Mouse (Mus musculus) heart, embryonic 16.5 days (tissue): Measurements from ENCODE around the gene Rab9. TPM values are rescaled to one million over a fixed set of nuclear protein-coding genes. Genes with fewer than 3 reads are reported as not detected.
"Not testable (repeated sequence)": the region's sequence is repeated elsewhere in the genome, so short reads cannot be mapped to it uniquely, and the experiment has no call there.

Experiments
- ATAC-seq: fragments of 200-750 bp; cut with Nextera tagmentation; replicated peaks from 2 replicates; pipeline ENCODE4 v1.8.0; 2017; ENCODE audit warnings: moderate number of reproducible peaks; ENCODE audit not compliant: insufficient read depth, low FRiP score; ENCODE audit errors: extremely low read depth
- H3K27ac ChIP-seq: fragments of 300-500 bp; sonication (generic); 2 replicates; pipeline ENCODE4 v1.5.1; 2014; ENCODE audit warnings: mild to moderate bottlenecking, low read length, control low read depth, moderate library complexity
- H3K27me3 ChIP-seq: fragments of 300-500 bp; sonication (generic); 2 replicates; pipeline ENCODE4 v1.6.1; 2014; ENCODE audit warnings: low read length, mixed read lengths; ENCODE audit not compliant: control insufficient read depth, insufficient read depth
- H3K36me3 ChIP-seq: fragments of 300-500 bp; sonication (generic); 2 replicates; pipeline ENCODE4 v1.6.1; 2014; ENCODE audit not compliant: control insufficient read depth, insufficient read depth
- H3K4me1 ChIP-seq: fragments of 300-500 bp; sonication (generic); 2 replicates; pipeline ENCODE4 v1.6.1; 2014; ENCODE audit warnings: low read length, mixed read lengths; ENCODE audit not compliant: control insufficient read depth, insufficient read depth
- H3K4me2 ChIP-seq: fragments of 300-500 bp; sonication (generic); 2 replicates; pipeline ENCODE4 v1.6.1; 2014; ENCODE audit warnings: low read depth, mild to moderate bottlenecking, control low read depth, low read length
- H3K4me3 ChIP-seq: fragments of 300-500 bp; sonication (generic); 2 replicates; pipeline ENCODE4 v1.5.1; 2014; ENCODE audit warnings: mild to moderate bottlenecking, control low read depth, low read length
- H3K9ac ChIP-seq: fragments of 300-500 bp; sonication (generic); 2 replicates; pipeline ENCODE4 v1.6.1; 2014; ENCODE audit warnings: low read length, control low read depth
- H3K9me3 ChIP-seq: fragments of 300-500 bp; sonication (generic); replicated peaks from 2 replicates; pipeline ENCODE4 v1.6.1; 2016; ENCODE audit warnings: low read length; ENCODE audit not compliant: control insufficient read depth
- WGBS: fragments of 180-500 bp; shearing (Covaris S2); extraction: QIAGEN DNeasy Blood & Tissue Kit; methylation state at CpG from one replicate; pipeline ENCODE4 v1.1.7; 2014; 5-methylcytosine and 5-hydroxymethylcytosine counted together
- polyA plus RNA-seq: library from polyadenylated mRNA; unstranded; fragments of >200 nt; fragmentation: Nextera tagmentation; extraction: Ambion mirVana; gene quantifications from 2 replicates; pipeline ENCODE4 v1.2.1, GENCODE M21; 2015

Gene Rab9
- 30.7 and 33.1 TPM in 2 replicates for polyA plus RNA-seq

DNA sequence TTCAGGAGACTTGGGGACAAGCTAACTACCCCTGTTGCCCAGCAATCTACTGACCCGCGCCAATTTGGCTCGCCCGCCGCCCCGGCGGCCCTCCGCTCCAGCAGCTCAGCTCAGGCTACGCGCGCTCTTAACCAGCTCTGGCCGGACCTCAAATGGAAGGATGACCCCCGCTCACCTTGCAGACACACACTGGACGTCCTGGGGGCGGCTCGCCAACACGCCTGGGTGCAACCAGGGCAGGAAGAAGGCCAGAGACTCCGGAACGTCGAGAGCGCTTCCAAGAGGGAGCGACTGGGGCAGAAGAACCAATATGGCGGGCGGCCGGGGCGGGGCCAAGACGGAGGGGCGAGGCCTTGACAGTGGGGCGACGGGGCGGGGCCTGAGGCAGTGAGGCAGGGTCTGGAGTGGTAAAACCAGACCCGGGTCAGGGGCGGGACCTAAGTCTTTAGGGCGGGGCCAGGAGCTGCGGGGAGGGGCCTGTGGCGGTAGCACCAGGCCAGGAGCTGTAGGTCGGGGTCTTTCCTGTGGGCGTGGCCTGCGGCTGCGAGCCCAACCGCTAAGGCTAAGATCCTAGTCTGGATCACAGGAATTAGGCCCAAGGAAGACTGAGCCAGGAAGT is at the start of gene Rab9:
Rab9 (minus strand) TSS at position 503 of the 619 bp plus-strand sequence.
- peak within 1 kb of the TSS; percentile 73 for H3K4me2 ChIP-seq
- peak; percentile 98 for ATAC-seq
- 15% methylated on average over 41 of the region's 41 CpGs for WGBS
- no peaks in the 10 kb centered on the region for H3K4me1 ChIP-seq
- H3K4me3 ChIP-seq, result peak within 1 kb of the TSS; percentile 63
- H3K9ac ChIP-seq, result peak within 1 kb of the TSS; percentile 73
- no peaks in the 10 kb centered on the region for H3K27me3 ChIP-seq
- H3K36me3 ChIP-seq, result 0 out of 2 replicates have a peak, but pooled peaks cover 3% of the 10 kb centered on the region
- no peaks in the 10 kb centered on the region for H3K9me3 ChIP-seq
- H3K27ac ChIP-seq, result peak within 1 kb of the TSS; percentile 69

DNA sequence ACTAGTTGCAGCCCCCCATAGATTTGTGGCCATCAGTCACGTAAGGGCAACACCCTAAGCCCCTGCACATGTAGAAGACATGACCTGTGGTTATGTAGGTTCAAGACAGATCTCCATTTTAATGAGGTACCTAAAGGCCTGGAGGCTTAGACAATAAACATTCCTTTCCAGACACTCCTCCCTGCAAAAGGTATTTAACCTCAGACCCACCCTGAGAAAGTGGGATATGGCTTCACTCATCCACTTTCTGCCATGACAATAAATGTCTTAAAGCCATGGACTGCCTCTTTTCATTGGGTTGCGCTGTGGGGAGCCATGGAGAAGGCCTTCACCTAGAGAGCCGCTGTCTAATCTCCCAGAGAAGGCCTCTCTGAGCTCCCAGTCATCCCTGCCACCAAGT is 48.5 kb upstream of the Rab9 start:
- no peak for ATAC-seq
- no peak overlapping the region for H3K4me2 ChIP-seq
- H3K4me1 ChIP-seq, result no peaks in the 10 kb centered on the region
- H3K4me3 ChIP-seq, result no peak overlapping the region
- 77% methylated on average over 3 of the region's 3 CpGs for WGBS
- H3K9me3 ChIP-seq, result no peaks in the 10 kb centered on the region
- no peaks in the 10 kb centered on the region for H3K27me3 ChIP-seq
- H3K36me3 ChIP-seq, result no peaks in the 10 kb centered on the region
- H3K27ac ChIP-seq, result no peak overlapping the region
- no peak overlapping the region for H3K9ac ChIP-seq

DNA sequence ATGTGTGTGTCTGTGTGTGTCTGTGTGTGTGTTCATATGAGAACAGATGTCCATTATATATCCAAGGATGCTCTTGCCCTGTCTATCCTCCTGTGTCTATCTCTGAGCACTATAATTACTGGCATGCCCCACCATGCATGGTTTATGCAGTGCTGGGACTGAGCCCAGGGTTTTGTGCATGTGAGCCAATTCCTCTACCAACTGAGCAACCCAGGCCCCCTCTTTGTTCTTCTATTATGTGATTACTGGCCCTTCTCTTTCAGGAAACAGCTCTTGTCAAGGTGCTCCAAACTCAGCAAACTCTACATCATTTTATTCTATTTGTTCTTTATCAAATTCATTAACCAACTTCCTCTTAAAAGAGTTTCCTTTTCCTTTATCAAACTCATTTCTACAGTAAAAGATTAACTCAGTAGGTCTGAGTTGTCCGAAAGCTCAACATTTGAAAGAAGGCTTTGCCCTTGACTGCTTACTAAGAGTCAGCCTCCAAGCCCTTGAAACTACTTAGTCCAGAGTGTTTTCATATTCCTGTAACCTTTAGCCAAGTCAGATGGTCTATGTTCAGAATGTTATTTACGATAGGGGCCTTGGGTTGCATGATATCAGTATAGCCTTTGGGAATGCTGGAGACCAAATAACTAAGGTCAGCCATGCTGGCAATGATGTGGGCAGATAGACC is 46.1 kb upstream of the Rab9 start:
- Histone ChIP-seq H3K27me3 (no peaks in the 10 kb centered on the region), H3K4me2 (no peak overlapping the region), H3K9me3 (no peaks in the 10 kb centered on the region), H3K36me3 (no peaks in the 10 kb centered on the region), H3K4me3 (no peak overlapping the region), H3K4me1 (no peaks in the 10 kb centered on the region), H3K9ac (no peak overlapping the region), H3K27ac (no peak overlapping the region)
- no peak for ATAC-seq
- 78% methylated on average over 2 of the region's 2 CpGs for WGBS

DNA sequence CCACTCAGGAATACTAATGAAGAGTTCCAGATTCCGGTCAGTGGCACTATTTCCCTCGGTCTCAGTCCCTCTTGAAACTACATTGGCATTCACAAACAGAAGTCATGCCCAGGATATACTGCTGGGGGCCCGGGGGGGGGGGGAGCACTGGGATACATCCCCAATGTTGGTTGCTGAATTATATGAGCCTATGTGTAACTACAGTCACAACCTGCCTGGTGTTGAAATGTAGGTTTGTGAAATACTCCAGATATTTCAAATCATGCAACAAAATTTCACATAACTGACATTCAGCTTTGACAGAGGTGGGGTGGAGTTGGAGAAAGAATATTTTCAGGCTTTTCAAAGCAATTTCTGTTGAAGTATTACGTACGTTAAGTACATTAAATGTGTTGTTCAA is 41.1 kb upstream of the Rab9 start:
- no peak for ATAC-seq
- no peaks in the 10 kb centered on the region for H3K4me1 ChIP-seq
- WGBS, result 79% methylated on average over 5 of the region's 5 CpGs
- H3K36me3 ChIP-seq, result no peaks in the 10 kb centered on the region
- no peak overlapping the region for H3K9ac ChIP-seq
- H3K9me3 ChIP-seq, result no peaks in the 10 kb centered on the region
- no peaks in the 10 kb centered on the region for H3K27me3 ChIP-seq
- no peak overlapping the region for H3K4me3 ChIP-seq
- H3K27ac ChIP-seq, result no peak overlapping the region
- no peak overlapping the region for H3K4me2 ChIP-seq

DNA sequence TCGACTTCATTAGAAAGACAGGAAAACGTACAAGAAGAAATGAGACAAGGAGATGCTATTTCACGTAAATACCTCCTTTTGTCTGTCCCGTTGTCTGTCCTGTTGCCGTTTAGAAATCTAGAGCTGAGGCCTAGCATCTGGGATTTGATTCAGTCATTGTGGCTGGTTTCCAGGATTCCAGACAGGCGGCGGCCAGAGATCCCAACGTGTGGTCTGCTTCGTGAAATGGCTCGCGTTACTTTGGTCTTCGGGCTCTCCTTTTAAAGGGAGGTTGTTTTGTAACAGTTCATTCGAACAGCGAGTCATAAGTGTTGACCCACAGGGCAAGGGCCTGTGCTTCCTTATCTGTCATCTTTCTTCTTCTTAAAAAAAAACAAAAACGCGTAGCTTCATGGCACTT is 38.7 kb upstream of the Rab9 start, which contains the start of gene Tceanc:
Tceanc (minus strand) TSS at position 223 of the 400 bp plus-strand sequence.
- H3K4me3 ChIP-seq, result no peak within 1 kb of the TSS
- no peaks in the 10 kb centered on the region for H3K36me3 ChIP-seq
- H3K9me3 ChIP-seq, result no peaks in the 10 kb centered on the region
- H3K27ac ChIP-seq, result no peak within 1 kb of the TSS
- H3K4me1 ChIP-seq, result no peaks in the 10 kb centered on the region
- no peak within 1 kb of the TSS for H3K9ac ChIP-seq
- no peak for ATAC-seq
- no peaks in the 10 kb centered on the region for H3K27me3 ChIP-seq
- no peak within 1 kb of the TSS for H3K4me2 ChIP-seq
- WGBS, result 66% methylated on average over 16 of the region's 16 CpGs

DNA sequence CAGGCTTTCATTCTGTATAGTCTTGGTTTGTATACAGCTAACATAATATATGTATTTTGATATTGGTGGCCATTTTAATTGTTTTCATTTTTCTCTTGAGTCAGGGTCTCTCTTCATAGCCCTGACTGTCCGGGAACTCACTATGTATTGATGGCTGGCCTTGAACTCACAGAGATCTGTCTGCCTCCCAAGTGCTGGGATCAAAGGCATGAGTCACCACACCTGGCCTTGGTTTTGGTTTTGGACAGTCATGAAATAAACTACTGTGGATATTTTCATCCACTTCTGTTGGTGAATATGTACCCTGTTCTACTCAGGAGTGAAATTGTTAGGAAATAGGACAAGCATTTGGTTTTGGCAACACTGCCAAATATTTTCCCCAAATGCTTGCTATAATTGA is 37.0 kb upstream of the Rab9 start:
- no peaks in the 10 kb centered on the region for H3K9me3 ChIP-seq
- WGBS, result 95% methylated on average over 1 of the region's 1 CpGs
- no peak overlapping the region for H3K4me3 ChIP-seq
- no peaks in the 10 kb centered on the region for H3K36me3 ChIP-seq
- H3K4me2 ChIP-seq, result no peak overlapping the region
- ATAC-seq, result no peak
- no peaks in the 10 kb centered on the region for H3K4me1 ChIP-seq
- H3K27me3 ChIP-seq, result no peaks in the 10 kb centered on the region
- H3K9ac ChIP-seq, result no peak overlapping the region
- no peak overlapping the region for H3K27ac ChIP-seq

DNA sequence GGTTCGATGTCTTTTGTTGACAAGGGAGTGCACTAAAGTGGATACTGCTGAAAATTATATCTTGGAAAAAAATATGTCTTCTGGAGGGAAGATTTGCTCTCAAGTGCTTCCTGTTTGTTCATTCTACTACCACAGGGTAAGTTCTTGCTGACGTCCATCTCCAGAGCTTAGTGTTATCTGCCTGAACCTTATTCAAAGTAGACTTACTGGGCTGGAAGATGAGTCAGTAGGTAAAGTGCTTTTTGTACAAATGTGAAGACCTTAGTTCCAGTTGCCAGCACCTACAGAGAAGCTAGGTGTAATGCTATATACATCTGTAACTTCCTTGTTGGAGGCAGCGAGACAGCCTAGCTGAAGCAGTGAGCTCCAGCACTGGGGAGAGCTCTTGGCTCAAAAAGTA is 36.3 kb upstream of the Rab9 start:
- no peak overlapping the region for H3K27ac ChIP-seq
- H3K9me3 ChIP-seq, result no peaks in the 10 kb centered on the region
- H3K4me3 ChIP-seq, result no peak overlapping the region
- no peaks in the 10 kb centered on the region for H3K4me1 ChIP-seq
- 80% methylated on average over 3 of the region's 3 CpGs for WGBS
- no peaks in the 10 kb centered on the region for H3K36me3 ChIP-seq
- ATAC-seq, result no peak
- H3K4me2 ChIP-seq, result no peak overlapping the region
- no peak overlapping the region for H3K9ac ChIP-seq
- no peaks in the 10 kb centered on the region for H3K27me3 ChIP-seq

DNA sequence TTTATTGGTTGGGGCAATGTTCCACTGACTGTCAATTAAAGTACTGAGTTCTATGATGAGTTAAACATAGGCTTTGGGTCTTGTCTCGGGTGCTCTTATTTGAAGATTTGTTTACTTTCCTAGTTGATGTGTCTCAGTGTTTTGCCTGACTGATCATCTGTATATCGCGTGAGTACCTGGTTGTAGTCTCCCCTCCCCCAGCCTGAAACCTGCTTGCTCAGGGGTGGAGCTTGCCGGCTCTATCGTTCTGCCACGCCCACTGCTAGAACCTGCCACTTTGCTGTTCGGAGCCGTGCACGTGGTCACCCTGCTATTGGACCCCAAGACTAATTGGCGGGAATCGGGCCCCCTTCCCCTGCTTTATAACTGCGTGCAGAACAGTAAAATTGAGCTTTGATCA is 34.4 kb upstream of the Rab9 start:
- not testable (repeated sequence) for H3K9me3 ChIP-seq, H3K27ac ChIP-seq, H3K36me3 ChIP-seq, H3K4me1 ChIP-seq, H3K27me3 ChIP-seq, ATAC-seq, H3K9ac ChIP-seq
- H3K4me2 ChIP-seq, result peak overlapping the region; percentile 47
- WGBS, result 23% methylated on average over 12 of the region's 12 CpGs
- 0 out of 2 replicates have a peak overlapping the region, but pooled peaks have one; percentile 4 for H3K4me3 ChIP-seq

DNA sequence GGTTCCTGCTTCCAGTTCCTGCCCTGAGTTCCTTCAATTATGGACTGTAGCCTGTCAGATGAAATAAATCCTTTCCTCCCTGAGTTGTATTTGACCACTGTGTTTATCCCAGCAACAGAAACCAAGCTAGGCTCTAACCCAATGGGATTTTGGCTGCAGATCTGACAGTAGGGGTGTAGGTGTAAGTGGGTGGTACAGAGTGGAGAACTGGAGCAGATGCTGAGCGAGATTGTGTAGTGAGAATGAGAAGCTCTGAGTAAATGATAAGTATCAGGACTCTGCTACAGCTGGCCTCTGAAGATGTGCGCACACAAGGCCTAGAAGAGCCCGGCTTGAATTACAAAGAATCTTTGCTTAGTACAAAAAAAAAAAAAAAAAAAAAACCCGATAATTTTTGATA is 32.4 kb upstream of the Rab9 start:
- no peak overlapping the region for H3K4me2 ChIP-seq
- H3K9ac ChIP-seq, result no peak overlapping the region
- no peak overlapping the region for H3K27ac ChIP-seq
- no peak for ATAC-seq
- no peaks in the 10 kb centered on the region for H3K36me3 ChIP-seq
- H3K4me1 ChIP-seq, result no peaks in the 10 kb centered on the region
- WGBS, result 78% methylated on average over 4 of the region's 4 CpGs
- H3K4me3 ChIP-seq, result no peak overlapping the region
- H3K9me3 ChIP-seq, result no peaks in the 10 kb centered on the region
- H3K27me3 ChIP-seq, result no peaks in the 10 kb centered on the region
